Mouse (Mus musculus) spleen, postnatal 14 days (tissue): Measurements from ENCODE around the gene Mrpl42.
A peak's percentile ranks its signal among the peaks of the same experiment; 100 is the strongest.
"Not testable (repeated sequence)": the region's sequence is repeated elsewhere in the genome, so short reads cannot be mapped to it uniquely, and the experiment has no call there.

Experiments used
- DNase-seq, 2 experiments: peaks; one replicate each; pipeline ENCODE4 v3.0.0; 2021 to 2022; ENCODE audit warnings: low spot score in 2 of 2

Mrpl42 gene

GRCm38 (mm10) chr10:95501463-95502081, at the start of gene Mrpl42:
Gene Mrpl42, minus strand, starts transcription at chr10:95501940.
- DNase-seq, result peak; percentile 62 to 80

- DNase-seq, result no peak
These were observed 48.8 kb upstream of the Mrpl42 start for GRCm38 (mm10) chr10:95550506-95550905.

DNA sequence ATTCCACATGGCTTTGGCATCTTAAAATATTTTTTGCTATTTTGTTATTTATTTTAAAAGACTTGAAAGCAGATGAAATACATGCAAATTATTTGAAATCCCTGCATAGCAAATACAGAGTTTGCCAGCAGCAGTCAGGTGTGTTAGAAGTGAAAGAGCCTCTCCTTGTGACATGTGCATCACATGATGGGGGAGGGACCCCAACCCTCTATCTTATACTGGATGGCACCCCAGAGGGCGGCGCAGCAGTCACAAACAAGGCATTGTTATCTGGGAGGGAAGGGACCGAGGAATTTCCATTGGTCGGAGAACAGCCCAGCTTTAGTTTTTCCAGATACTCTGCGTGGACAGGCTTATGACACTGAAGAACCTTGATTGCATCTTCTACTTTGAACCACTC, 47.3 kb upstream of the Mrpl42 start:
- DNase-seq, result not testable (repeated sequence)

DNA sequence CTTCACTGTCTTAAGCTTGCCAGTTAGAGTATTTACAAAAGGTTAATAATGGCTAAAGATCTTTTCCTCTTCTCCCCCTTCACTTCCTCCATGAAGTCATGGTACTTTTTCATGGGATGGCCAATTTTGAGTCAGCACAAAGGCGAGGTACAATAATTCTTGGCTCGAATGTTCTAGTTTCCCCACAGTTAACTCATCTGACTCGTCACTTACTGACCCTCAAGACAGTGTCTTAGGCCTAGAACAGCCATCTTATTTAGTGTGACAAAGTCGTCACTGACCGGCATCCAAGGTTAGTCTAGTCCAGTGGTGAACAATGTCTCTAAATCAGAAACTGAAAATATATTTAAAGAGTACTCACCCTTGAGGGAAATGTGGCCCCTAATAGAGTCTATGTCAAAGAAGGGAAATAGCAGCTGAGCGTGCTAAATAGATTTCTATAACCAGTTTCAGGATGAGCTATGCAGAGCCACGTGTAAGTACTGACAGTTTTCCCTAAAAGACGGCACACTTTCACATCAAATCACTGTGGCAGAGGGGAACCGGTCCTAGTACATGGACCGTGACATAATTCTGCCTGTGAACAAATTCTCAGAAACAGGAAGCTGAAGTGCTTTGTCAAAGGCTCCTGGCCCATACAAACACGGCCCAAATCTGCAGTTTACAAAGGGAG, 46.5 kb upstream of the Mrpl42 start:
- DNase-seq, result no peak

- DNase-seq, result no peak
These were observed 44.4 kb upstream of the Mrpl42 start for GRCm38 (mm10) chr10:95546178-95546577.

- no peak for DNase-seq
These were observed 43.3 kb upstream of the Mrpl42 start for GRCm38 (mm10) chr10:95545051-95545450.

DNA sequence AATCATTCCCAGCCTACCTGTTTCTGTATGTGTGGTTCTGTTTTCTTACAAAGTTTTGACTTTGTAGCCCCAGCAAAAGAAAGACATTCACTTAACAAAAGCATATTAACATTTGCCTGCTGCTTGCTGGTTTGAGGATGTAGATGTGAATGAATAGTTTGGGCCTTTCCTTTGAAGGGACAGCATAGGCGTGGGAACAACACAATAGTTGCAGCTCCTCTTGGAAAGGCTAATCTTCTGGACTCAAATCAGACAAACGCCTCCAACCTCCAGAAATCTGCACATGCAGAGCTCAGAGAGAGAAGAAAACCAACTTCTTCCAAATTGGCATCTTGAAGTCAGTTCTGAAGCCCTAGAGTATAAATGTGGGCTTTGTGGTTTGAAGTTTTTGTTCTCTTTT, 42.9 kb upstream of the Mrpl42 start:
- DNase-seq, result no peak

DNA sequence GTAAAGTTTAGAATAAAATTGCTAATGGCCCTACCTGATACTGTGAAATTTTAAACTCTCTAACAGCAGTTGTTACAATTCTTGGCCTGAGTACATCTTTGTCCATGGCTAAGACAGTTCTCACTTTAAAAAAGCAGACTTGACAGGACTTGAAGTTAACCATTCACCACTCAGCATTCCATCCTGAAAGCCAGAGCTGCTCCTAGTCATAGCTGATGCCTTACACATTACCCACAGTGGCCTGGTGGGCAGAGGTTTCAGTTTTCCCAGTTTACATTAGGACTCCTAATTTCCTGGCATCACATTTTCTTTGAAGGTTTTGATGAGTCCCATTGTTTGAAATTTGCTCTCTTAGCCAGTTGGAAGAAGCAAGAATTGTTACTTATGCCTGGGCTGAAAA, 42.3 kb upstream of the Mrpl42 start:
- DNase-seq, result no peak

GRCm38 (mm10) chr10:95543377-95543776, 41.6 kb upstream of the Mrpl42 start:
- no peak for DNase-seq

- no peak for DNase-seq
These were observed 41.2 kb upstream of the Mrpl42 start for GRCm38 (mm10) chr10:95542916-95543315.

DNA sequence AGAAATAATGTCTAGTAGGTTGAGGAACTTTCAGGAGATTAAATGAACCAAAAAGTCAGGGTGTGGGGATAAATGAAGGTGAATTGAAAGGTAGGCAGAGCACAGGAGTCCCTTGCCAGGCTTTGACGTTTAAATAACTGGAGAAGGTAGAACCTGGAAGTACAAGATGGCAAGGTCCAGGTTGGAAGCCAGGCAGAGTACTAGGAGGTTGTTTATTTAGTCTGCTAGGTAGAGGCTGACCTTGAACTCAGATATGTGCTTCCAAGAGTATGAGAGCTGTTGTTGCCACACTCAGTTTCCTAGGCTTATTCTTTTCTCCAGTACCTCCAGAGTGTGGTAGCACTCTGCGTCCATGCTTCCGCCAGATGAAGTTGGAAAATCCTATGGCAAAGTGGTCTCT, 38.1 kb upstream of the Mrpl42 start:
- no peak for DNase-seq

DNA sequence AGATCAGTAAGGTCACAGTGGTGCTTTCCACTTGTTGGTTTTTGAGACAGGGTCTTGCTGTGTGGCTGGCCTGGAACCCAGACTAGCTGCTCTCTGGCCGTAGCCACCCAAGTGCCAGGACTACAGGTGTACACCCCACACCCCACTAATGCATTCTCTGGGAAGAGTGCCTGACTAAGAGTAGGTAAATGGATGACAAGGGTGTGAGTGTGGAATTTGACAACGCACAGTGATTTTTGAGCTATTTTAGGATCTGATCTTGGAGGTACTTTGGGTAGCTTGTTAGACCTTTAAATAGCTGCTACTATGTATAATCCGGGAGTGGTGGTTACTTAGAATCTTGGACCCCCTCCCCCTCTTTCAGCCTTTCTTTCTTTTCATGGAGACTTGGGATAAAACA, 37.5 kb upstream of the Mrpl42 start:
- DNase-seq, result no peak

- DNase-seq, result no peak
These were observed 34.4 kb upstream of the Mrpl42 start for GRCm38 (mm10) chr10:95536222-95536541.

- DNase-seq, result no peak
These were observed 33.9 kb upstream of the Mrpl42 start for GRCm38 (mm10) chr10:95535399-95536221.

DNA sequence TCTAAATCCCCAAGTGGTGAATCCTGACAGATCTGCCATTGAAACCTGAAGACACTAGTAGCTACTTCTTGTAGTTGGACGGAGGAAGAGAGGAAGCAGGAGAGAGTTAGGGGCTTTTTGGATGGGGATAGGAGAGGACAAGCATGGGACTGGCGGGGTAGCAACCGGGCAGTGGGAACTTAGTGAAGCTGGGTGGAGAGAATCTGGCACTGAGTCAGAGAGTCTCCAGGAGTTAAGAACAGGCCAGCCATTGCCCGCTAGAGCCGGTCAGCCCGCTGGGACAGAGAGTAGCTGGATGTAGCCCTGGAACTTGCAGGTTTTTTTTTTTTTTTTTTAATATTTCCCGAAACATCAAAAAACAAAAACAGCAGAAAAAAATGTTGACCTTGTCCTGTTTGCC, 31.6 kb upstream of the Mrpl42 start:
- no peak for DNase-seq

- DNase-seq, result no peak
These were observed 31.2 kb upstream of the Mrpl42 start for GRCm38 (mm10) chr10:95532916-95533315.

GRCm38 (mm10) chr10:95530551-95531121, 28.9 kb upstream of the Mrpl42 start:
- DNase-seq, result no peak

DNA sequence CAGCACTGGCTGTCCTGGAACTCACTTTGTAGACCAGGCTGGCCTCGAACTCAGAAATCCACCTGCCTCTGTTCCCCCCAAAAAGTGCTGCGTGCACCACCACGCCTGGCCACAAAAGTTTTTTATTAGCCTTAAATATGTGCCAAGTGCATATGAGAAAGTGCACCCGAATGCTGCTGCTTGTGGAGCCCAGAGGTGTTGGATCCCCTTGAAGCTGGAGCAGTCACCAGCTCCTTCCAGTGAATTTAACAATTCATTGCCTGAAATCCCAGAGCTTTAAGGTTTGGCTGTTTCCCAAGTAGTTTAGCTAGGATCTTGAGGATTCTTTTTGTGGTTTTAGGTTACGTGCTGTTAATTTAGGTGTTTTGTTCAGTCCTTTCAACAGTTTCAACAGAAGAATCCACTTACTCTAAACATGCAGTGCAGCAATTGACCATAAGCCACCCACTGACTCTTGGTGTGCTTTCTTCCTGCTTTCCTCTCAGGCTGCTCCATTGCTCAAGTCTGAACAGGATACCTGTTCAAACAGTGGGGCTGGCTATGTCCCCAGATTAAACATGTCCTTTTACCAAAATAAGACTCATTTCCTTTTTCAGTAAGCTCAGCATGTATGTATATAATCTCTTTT, 24.9 kb upstream of the Mrpl42 start:
- DNase-seq, result no peak

DNA sequence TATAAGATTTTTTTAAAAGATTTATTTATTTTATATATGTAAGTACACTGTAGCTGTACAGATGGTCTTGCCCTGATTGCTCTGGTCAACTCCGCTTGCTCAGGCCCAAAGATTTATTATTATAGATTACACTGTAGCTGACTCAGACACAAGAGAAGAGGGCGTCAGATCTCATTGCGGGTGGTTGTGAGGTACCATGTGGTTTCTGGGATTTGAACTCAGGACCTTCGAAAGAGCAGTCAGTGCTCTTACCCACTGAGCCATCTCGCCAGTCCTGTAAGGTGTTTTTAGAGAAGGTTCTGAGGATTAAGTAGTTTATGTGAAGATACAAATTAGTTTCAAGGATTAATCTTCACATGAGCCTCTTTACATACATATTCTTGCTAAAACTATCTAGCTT, 24.1 kb upstream of the Mrpl42 start:
- no peak for DNase-seq

DNA sequence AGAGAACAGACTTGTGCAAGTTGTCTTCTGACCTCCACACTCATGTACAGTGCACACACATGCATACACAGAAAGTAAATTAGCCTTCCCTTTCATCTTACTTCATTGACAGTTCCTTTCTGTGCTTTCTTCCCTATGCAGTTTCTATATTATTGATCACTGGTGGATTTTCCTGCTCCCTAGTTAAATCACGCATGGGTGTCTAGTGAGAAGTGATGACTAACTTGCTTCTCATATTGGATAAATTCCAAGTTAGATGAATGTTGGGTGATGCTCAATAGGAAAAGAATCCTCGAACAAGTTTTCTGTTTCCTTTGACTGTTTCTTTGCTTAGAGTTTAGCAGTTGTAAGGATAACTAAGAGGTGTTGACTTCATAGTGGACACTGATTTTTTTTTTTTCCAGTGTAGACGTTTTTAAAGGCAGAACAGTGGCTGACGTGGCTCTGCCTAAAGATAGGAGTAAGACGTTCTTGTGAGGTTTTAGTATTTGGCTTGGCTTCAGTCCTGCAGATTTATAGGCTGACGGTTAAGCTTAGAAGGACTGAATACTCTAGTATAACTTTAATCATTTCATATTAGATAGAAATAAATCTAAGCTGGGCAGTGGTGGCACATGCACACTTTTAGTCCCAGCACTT, 23.4 kb upstream of the Mrpl42 start:
- DNase-seq, result no peak

DNA sequence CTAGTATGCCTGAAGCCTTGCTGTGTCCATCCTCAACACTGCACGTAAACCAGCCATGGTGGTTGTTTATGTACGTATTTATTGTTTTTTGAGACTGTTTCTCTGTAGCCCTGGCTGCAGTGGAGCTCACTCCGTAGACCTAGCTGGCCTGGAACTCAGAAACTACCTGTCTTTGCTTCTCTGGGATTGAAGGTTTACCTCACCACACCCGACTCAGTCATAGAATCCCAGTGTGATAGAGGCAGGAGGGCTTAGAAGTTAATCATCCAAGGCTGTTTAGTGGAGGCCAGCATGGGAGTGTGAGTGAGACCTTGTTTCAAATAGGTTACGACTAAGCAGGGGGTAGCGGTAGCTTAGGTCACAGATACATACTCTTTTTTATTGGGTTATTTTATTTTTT, 15.9 kb upstream of the Mrpl42 start:
- no peak for DNase-seq
